Mouse (Mus musculus): ENCODE measurements around the gene Cyp19a1. TPM values are rescaled to one million over a fixed set of nuclear protein-coding genes. Genes with fewer than 3 reads are reported as not detected.

The Cyp19a1 gene
- polyA plus RNA-seq, 1 experiment from 2014 or later: not detected

- DNase-seq: no peak
- Histone ChIP-seq H3K4me3 (replicated peaks) (no peak overlapping the region), H3K9me3 (replicated peaks) (no peaks in the 10 kb centered on the region), H3K27me3 (no peaks in the 10 kb centered on the region), H3K4me1 (replicated peaks) (no peaks in the 10 kb centered on the region), H3K9ac (no peak overlapping the region), H3K4me2 (no peak overlapping the region), H3K27ac (no peak overlapping the region), H3K36me3 (no peaks in the 10 kb centered on the region)
- 39% methylated on average over 10 of the region's 10 CpGs for WGBS (ENCODE audit: insufficient replicate concordance)
- ATAC-seq (ENCODE audit: low read depth): no peak
Measured at GRCm38 (mm10) chr9:54168425-54168824, 99.5 kb downstream of the Cyp19a1 start.

DNA sequence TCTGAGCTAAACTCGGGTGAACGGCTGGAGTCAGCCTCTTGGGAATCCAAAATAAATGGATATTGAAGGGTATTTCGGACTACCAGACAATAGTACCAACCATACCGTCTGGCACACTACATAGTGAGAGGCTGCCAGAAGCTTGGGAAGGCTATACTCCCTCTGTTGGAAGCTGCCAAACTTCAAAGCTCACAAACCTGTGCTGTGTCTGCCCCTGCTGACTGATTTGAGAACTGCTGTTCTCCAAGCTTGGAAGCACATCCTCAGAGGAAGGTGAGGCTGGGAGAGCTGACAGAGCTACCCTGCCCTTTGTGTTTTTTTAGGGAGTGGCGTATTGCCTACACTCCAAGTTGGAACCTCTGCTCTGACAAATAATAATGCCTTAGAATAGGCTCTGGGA, 104.8 kb downstream of the Cyp19a1 start:
- H3K4me1 ChIP-seq (replicated peaks): no peaks in the 10 kb centered on the region
- WGBS (ENCODE audit: insufficient replicate concordance): 51% methylated on average over 5 of the region's 5 CpGs
- no peak overlapping the region for H3K4me3 ChIP-seq (replicated peaks)
- no peak for DNase-seq
- H3K9ac ChIP-seq: no peak overlapping the region
- no peaks in the 10 kb centered on the region for H3K36me3 ChIP-seq
- ATAC-seq (ENCODE audit: low read depth): no peak
- no peaks in the 10 kb centered on the region for H3K9me3 ChIP-seq (replicated peaks)
- H3K27ac ChIP-seq: no peak overlapping the region
- no peak overlapping the region for H3K4me2 ChIP-seq
- no peaks in the 10 kb centered on the region for H3K27me3 ChIP-seq

DNA sequence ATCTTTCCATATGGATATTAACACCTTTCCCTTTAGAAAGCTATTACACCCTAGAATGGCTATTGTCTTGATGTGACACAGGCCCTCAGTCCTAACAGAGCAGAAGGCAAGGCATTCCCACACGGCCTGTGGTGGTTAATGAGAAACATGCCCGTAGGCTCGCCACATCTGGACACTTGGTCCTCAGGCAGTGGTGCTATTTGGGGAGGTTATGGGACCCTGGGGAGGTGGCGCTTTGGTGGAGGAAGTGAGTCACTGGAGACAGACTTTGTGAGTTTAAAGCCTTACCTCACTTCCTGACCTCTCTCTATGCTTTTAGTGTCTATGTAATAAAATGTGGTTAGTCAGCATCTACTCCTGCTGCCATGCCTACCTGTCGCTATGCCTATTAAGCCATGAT, 114.2 kb downstream of the Cyp19a1 start:
- H3K4me2 ChIP-seq: no peak overlapping the region
- WGBS (ENCODE audit: insufficient replicate concordance): 56% methylated on average over 5 of the region's 5 CpGs
- no peak for DNase-seq
- no peaks in the 10 kb centered on the region for H3K9me3 ChIP-seq (replicated peaks)
- H3K27me3 ChIP-seq: no peaks in the 10 kb centered on the region
- H3K4me1 ChIP-seq (replicated peaks): no peaks in the 10 kb centered on the region
- ATAC-seq (ENCODE audit: low read depth): no peak
- H3K27ac ChIP-seq: no peak overlapping the region
- no peak overlapping the region for H3K9ac ChIP-seq
- H3K36me3 ChIP-seq: no peaks in the 10 kb centered on the region
- no peak overlapping the region for H3K4me3 ChIP-seq (replicated peaks)

GRCm38 (mm10) chr9:54139191-54139590, 128.7 kb downstream of the Cyp19a1 start:
- no peak for ATAC-seq (ENCODE audit: low read depth)
- Histone ChIP-seq H3K9ac (no peak overlapping the region), H3K27me3 (no peaks in the 10 kb centered on the region), H3K4me2 (no peak overlapping the region), H3K36me3 (no peaks in the 10 kb centered on the region), H3K9me3 (replicated peaks) (no peaks in the 10 kb centered on the region), H3K27ac (no peak overlapping the region), H3K4me3 (replicated peaks) (no peak overlapping the region), H3K4me1 (replicated peaks) (no peaks in the 10 kb centered on the region)
- 50% methylated on average over 1 of the region's 1 CpGs for WGBS (ENCODE audit: insufficient replicate concordance)
- DNase-seq: no peak

Other genes with a start within 250 kb of the Cyp19a1 start
- 0.14 and 0.16 TPM in 2 replicates for gene Tnfaip8l3, start 199.7 kb downstream of the Cyp19a1 start, polyA plus RNA-seq (2015; fragmentation: Nextera tagmentation; extraction: Ambion mirVana)
- not detected in 2 replicates for gene Gldn, start 18.4 kb upstream of the Cyp19a1 start, polyA plus RNA-seq (2015; fragmentation: Nextera tagmentation; extraction: Ambion mirVana)
- gene Dmxl2, start 233.5 kb upstream of the Cyp19a1 start, polyA plus RNA-seq (2015; fragmentation: Nextera tagmentation; extraction: Ambion mirVana): 0.92 and 0.97 TPM in 2 replicates